Mouse (Mus musculus) hindbrain, postnatal 0 days (tissue): ENCODE measurements around the gene Spsb1. TPM values are rescaled to one million over a fixed set of nuclear protein-coding genes. Genes with fewer than 3 reads are reported as not detected.
A peak's percentile ranks its signal among the peaks of the same experiment; 100 is the strongest.

Experiments
- ATAC-seq: fragments of 200-750 bp; cut with Nextera tagmentation; 2 replicates; pipeline ENCODE4 v1.8.0; 2017; ENCODE audit warnings: mild to moderate bottlenecking, moderate TSS enrichment, moderate library complexity
- DNase-seq: peaks from one replicate; pipeline ENCODE4 v3.0.0-alpha.2; 2015; ENCODE audit warnings: low spot score
- H3K27ac ChIP-seq: fragments of 300-500 bp; sonication (generic); 2 replicates; pipeline ENCODE4 v1.5.1; 2014; ENCODE audit warnings: mild to moderate bottlenecking
- H3K27me3 ChIP-seq: fragments of 300-500 bp; sonication (generic); 2 replicates; pipeline ENCODE4 v1.6.1; 2014; ENCODE audit warnings: low read length, mixed read lengths; ENCODE audit not compliant: insufficient read depth
- H3K36me3 ChIP-seq: fragments of 300-500 bp; sonication (generic); 2 replicates; pipeline ENCODE4 v1.6.1; 2014; ENCODE audit warnings: low read length, mixed read lengths; ENCODE audit not compliant: insufficient read depth
- H3K4me1 ChIP-seq: fragments of 300-500 bp; sonication (generic); 2 replicates; pipeline ENCODE4 v1.6.1; 2014; ENCODE audit warnings: antibody characterized with exemption, low read length, mixed read lengths; ENCODE audit not compliant: insufficient read depth
- H3K4me2 ChIP-seq: fragments of 300-500 bp; sonication (generic); 2 replicates; pipeline ENCODE4 v1.6.1; 2014; ENCODE audit warnings: low read depth, mild to moderate bottlenecking, low read length, moderate library complexity, mixed read lengths
- H3K4me3 ChIP-seq: fragments of 300-500 bp; sonication (generic); 2 replicates; pipeline ENCODE4 v1.5.1; 2014; ENCODE audit warnings: low read length
- H3K9ac ChIP-seq: fragments of 300-500 bp; sonication (generic); replicated peaks from 2 replicates; pipeline ENCODE4 v1.6.1; 2014; ENCODE audit warnings: mild to moderate bottlenecking, low read length, moderate library complexity, mixed read lengths
- H3K9me3 ChIP-seq: fragments of 300-500 bp; sonication (generic); 2 replicates; pipeline ENCODE4 v1.6.1; 2016; ENCODE audit warnings: low read length, mixed read lengths
- CTCF ChIP-seq: IDR thresholded peaks from 2 replicates; pipeline ENCODE4 v1.5.1; 2016; ENCODE audit warnings: antibody characterized with exemption, control low read depth, low read depth
- WGBS: fragments of 180-500 bp; shearing (Covaris S2); extraction: QIAGEN DNeasy Blood & Tissue Kit; methylation state at CpG from one replicate; pipeline ENCODE4 v1.1.7; 2014; 5-methylcytosine and 5-hydroxymethylcytosine counted together
- polyA plus RNA-seq: library from polyadenylated mRNA; unstranded; fragments of >200 nt; fragmentation: Nextera tagmentation; extraction: Ambion mirVana; gene quantifications from 2 replicates; pipeline ENCODE4 v1.2.1, GENCODE M21; 2015
- total RNA-seq: library from RNA; depleted of rRNA; stranded (reverse); fragments of >200 nt; gene quantifications from 2 replicates; pipeline ENCODE4 v1.2.3, GENCODE M21; 2014; rRNA removed

Spsb1 gene
- total RNA-seq (13.7 and 18.4 TPM in 2 replicates), polyA plus RNA-seq (8.9 and 9.2 TPM in 2 replicates)

DNA sequence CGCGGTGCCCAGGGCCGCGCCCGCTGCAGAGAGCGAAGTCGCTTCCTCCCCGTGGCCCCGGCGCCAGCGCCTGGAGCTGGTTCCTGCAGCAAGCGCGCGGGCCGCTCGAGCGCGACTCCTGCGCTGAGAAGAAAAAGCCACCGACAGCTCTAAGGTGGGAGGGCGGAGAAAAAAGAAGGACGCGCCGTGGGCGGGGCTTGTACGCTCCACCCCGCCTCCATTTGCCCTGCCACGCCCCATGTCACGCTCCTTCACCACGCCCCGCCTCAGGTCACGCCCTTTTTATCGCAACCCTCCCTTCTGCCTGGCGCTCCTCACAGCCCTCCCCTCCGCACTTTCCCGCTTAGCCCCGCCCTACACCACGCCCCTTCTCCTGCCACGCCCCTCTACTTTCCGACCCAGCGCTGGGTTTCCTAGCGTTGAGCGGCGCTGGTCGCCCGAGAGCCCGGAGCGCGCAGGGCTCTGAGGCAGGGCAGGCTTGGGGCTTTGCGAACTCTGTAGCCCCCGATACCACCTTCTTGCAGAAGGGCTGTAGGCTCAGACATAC, at the start of gene Spsb1:
Spsb1 (minus strand) TSS at position 151 of the 547 bp plus-strand sequence.
- peak; percentile 19; the same call in 1 of the 2 replicates for TF ChIP-seq CTCF
- Histone ChIP-seq H3K27me3 (peaks cover 6% of the 10 kb centered on the region; the same call in 1 of the 2 replicates), H3K9me3 (no peaks in the 10 kb centered on the region), H3K4me2 (peak within 1 kb of the TSS; percentile 100), H3K36me3 (no peaks in the 10 kb centered on the region), H3K9ac (peak within 1 kb of the TSS; percentile 61), H3K4me3 (peak within 1 kb of the TSS; percentile 67), H3K4me1 (peaks cover 15% of the 10 kb centered on the region; the same call in 1 of the 2 replicates), H3K27ac (peak within 1 kb of the TSS; percentile 56; the same call in 1 of the 2 replicates)
- WGBS = under 1% methylated on average over 50 of the region's 51 CpGs
- ATAC-seq (peak; percentile 88), DNase-seq (peak; percentile 92)

DNA sequence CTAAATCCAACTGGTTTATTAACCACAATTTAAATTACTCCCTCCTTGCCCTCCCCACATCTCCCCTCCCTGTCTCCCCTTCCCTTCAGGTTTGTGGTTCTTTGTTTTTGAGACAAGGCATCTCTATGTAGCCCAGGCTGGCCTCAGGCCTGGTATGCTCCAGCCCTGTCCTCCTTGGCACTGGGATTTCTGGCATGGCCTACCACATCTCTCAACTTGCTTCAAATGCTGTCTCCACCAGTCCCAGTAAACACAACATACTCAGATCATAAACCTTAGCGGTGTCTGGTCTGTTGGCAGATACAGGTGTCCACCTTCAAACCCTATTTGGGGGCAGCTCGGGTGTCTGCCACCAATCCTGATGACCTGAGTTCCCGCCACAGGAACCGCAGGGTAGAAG, 48.8 kb upstream of the Spsb1 start:
- no peak for TF ChIP-seq CTCF
- no peak overlapping the region for H3K9ac ChIP-seq
- 0 out of 2 replicates have a peak, but pooled peaks cover 7% of the 10 kb centered on the region for H3K4me1 ChIP-seq
- H3K4me3 ChIP-seq = no peak overlapping the region
- H3K27me3 ChIP-seq = no peaks in the 10 kb centered on the region
- no peaks in the 10 kb centered on the region for H3K9me3 ChIP-seq
- no peak overlapping the region for H3K27ac ChIP-seq
- ATAC-seq = no peak
- no peaks in the 10 kb centered on the region for H3K36me3 ChIP-seq
- WGBS = 94% methylated on average over 4 of the region's 4 CpGs
- no peak overlapping the region for H3K4me2 ChIP-seq
- DNase-seq = no peak

- DNase-seq (no peak), ATAC-seq (no peak)
- no peaks in the 10 kb centered on the region for H3K27me3 ChIP-seq
- H3K9ac ChIP-seq = no peak overlapping the region
- 0 out of 2 replicates have a peak, but pooled peaks cover 7% of the 10 kb centered on the region for H3K4me1 ChIP-seq
- no peak for TF ChIP-seq CTCF
- WGBS = 74% methylated on average over 7 of the region's 7 CpGs
- H3K27ac ChIP-seq = no peak overlapping the region
- no peaks in the 10 kb centered on the region for H3K36me3 ChIP-seq
- H3K4me2 ChIP-seq = no peak overlapping the region
- H3K4me3 ChIP-seq = no peak overlapping the region
- H3K9me3 ChIP-seq = no peaks in the 10 kb centered on the region
Observed at GRCm38 (mm10) chr4:150003021-150003580, 48.3 kb upstream of the Spsb1 start.

GRCm38 (mm10) chr4:150002021-150002528, 47.2 kb upstream of the Spsb1 start:
- 70% methylated on average over 12 of the region's 12 CpGs for WGBS
- H3K9ac ChIP-seq = no peak overlapping the region
- H3K9me3 ChIP-seq = no peaks in the 10 kb centered on the region
- no peak overlapping the region for H3K4me3 ChIP-seq
- no peak for DNase-seq
- no peaks in the 10 kb centered on the region for H3K27me3 ChIP-seq
- no peaks in the 10 kb centered on the region for H3K36me3 ChIP-seq
- TF ChIP-seq CTCF = no peak
- no peak overlapping the region for H3K27ac ChIP-seq
- H3K4me1 ChIP-seq = no peaks in the 10 kb centered on the region
- H3K4me2 ChIP-seq = no peak overlapping the region
- no peak for ATAC-seq

- Histone ChIP-seq H3K27me3 (no peaks in the 10 kb centered on the region), H3K4me2 (no peak overlapping the region), H3K9me3 (no peaks in the 10 kb centered on the region), H3K36me3 (no peaks in the 10 kb centered on the region), H3K4me1 (no peaks in the 10 kb centered on the region), H3K4me3 (no peak overlapping the region), H3K27ac (no peak overlapping the region), H3K9ac (no peak overlapping the region)
- no peak for ATAC-seq
- 72% methylated on average over 10 of the region's 10 CpGs for WGBS
- no peak for DNase-seq
- no peak for TF ChIP-seq CTCF
Observed at GRCm38 (mm10) chr4:150001221-150001860, 46.5 kb upstream of the Spsb1 start.

- H3K4me2 ChIP-seq = no peak overlapping the region
Observed at GRCm38 (mm10) chr4:149999931-150000555, 45.2 kb upstream of the Spsb1 start.

More at GRCm38 (mm10) chr4:149999931-150000555, 45.2 kb upstream of the Spsb1 start:
- H3K9me3 ChIP-seq = no peaks in the 10 kb centered on the region
- no peak for TF ChIP-seq CTCF
- DNase-seq (no peak), ATAC-seq (no peak)
- H3K4me1 ChIP-seq = no peaks in the 10 kb centered on the region
- H3K4me3 ChIP-seq = no peak overlapping the region
- H3K27ac ChIP-seq = no peak overlapping the region
- no peaks in the 10 kb centered on the region for H3K27me3 ChIP-seq
- H3K36me3 ChIP-seq = no peaks in the 10 kb centered on the region
- no peak overlapping the region for H3K9ac ChIP-seq
- 89% methylated on average over 15 of the region's 15 CpGs for WGBS
